Mouse (Mus musculus) liver, embryonic 15.5 days (tissue): Measurements from ENCODE around the gene Kbtbd4. TPM values are rescaled to one million over a fixed set of nuclear protein-coding genes. Genes with fewer than 3 reads are reported as not detected.

Experiments used
- ATAC-seq: fragments of 200-750 bp; cut with Nextera tagmentation; 2 replicates; pipeline ENCODE4 v1.8.0; 2017; ENCODE audit warnings: moderate number of reproducible peaks, mild to moderate bottlenecking, moderate library complexity; ENCODE audit not compliant: insufficient read depth
- H3K27ac ChIP-seq: fragments of 300-500 bp; sonication (generic); replicated peaks from 2 replicates; pipeline ENCODE4 v1.5.1; 2015; ENCODE audit warnings: mild to moderate bottlenecking, inconsistent platforms
- H3K27me3 ChIP-seq: fragments of 300-500 bp; sonication (generic); 2 replicates; pipeline ENCODE4 v1.6.1; 2015; ENCODE audit warnings: mild to moderate bottlenecking, inconsistent platforms
- H3K36me3 ChIP-seq: fragments of 300-500 bp; sonication (generic); replicated peaks from 2 replicates; pipeline ENCODE4 v1.6.1; 2015; ENCODE audit warnings: moderate library complexity, mild to moderate bottlenecking, inconsistent platforms
- H3K4me1 ChIP-seq: fragments of 300-500 bp; sonication (generic); replicated peaks from 2 replicates; pipeline ENCODE4 v1.6.1; 2015; ENCODE audit warnings: inconsistent platforms
- H3K4me2 ChIP-seq: fragments of 300-500 bp; sonication (generic); 2 replicates; pipeline ENCODE4 v1.6.1; 2015; ENCODE audit warnings: moderate library complexity, mild to moderate bottlenecking, inconsistent platforms
- H3K4me3 ChIP-seq: fragments of 300-500 bp; sonication (generic); replicated peaks from 2 replicates; pipeline ENCODE4 v1.5.1; 2015; ENCODE audit warnings: mild to moderate bottlenecking, inconsistent platforms
- H3K9ac ChIP-seq: fragments of 300-500 bp; sonication (generic); 2 replicates; pipeline ENCODE4 v1.6.1; 2015; ENCODE audit warnings: moderate library complexity, mild to moderate bottlenecking, inconsistent platforms
- H3K9me3 ChIP-seq: fragments of 300-500 bp; sonication (generic); replicated peaks from 2 replicates; pipeline ENCODE4 v1.6.1; 2016; ENCODE audit warnings: inconsistent platforms
- WGBS: fragments of 180-500 bp; shearing (Covaris S2); methylation state at CpG from one replicate; pipeline ENCODE4 v1.1.7; 2015; ENCODE audit warnings: mixed read lengths; ENCODE audit not compliant: insufficient replicate concordance; 5-methylcytosine and 5-hydroxymethylcytosine counted together
- polyA plus RNA-seq: library from polyadenylated mRNA; unstranded; fragments of >200 nt; fragmentation: Nextera tagmentation; extraction: Ambion mirVana; gene quantifications from 2 replicates; pipeline ENCODE4 v1.2.1, GENCODE M21; 2015

Kbtbd4 gene
- polyA plus RNA-seq, 1 experiment from 2014 or later = 16.1 TPM

DNA sequence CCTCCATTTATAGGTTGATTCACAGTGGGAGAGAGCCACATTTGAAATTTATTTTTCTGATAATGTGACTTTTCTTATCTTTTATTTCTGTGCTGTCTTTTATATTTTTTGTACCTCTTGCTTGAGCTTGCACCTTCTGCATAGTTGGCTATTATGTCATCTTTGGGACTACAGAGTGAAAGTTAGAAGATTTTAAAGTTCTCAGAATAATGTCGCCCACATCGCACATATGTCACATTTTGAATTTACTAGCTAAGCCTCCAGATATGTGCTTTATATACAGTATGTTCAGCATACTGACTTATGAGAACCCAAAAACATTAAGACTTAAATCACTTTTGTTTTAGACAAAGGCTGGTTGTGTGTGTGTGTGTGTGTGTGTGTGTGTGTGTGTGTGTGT lies 55.5 kb downstream of the Kbtbd4 start:
- ATAC-seq = no peak
- 86% methylated on average over 2 of the region's 2 CpGs for WGBS
- H3K4me1 ChIP-seq = peaks cover 27% of the 10 kb centered on the region

More for the DNA sequence above, 55.5 kb downstream of the Kbtbd4 start:
- Histone ChIP-seq H3K9ac (no peak overlapping the region), H3K27ac (no peak overlapping the region), H3K4me3 (no peak overlapping the region), H3K9me3 (no peaks in the 10 kb centered on the region), H3K27me3 (no peaks in the 10 kb centered on the region), H3K36me3 (peaks cover 12% of the 10 kb centered on the region), H3K4me2 (no peak overlapping the region)

Other genes starting within 250 kb of the Kbtbd4 start
- gene Nup160, start 227.5 kb upstream of the Kbtbd4 start, polyA plus RNA-seq = 30.4 and 31.6 TPM in 2 replicates
- gene Fnbp4, start 159.4 kb upstream of the Kbtbd4 start, polyA plus RNA-seq = 27.3 and 28.0 TPM in 2 replicates
- gene Agbl2, start 122.0 kb upstream of the Kbtbd4 start, polyA plus RNA-seq = 0.03 TPM in 1 of 2 replicates, not detected in the other
- gene Mtch2, start 57.6 kb upstream of the Kbtbd4 start, polyA plus RNA-seq = 114 and 116 TPM in 2 replicates
- 1.9 and 2.0 TPM in 2 replicates for gene C1qtnf4, start 18.9 kb upstream of the Kbtbd4 start, polyA plus RNA-seq
- gene Ndufs3, start 87 bp downstream of the Kbtbd4 start, polyA plus RNA-seq = 134 and 136 TPM in 2 replicates
- 50.0 and 53.8 TPM in 2 replicates for gene Celf1, start 35.6 kb downstream of the Kbtbd4 start, polyA plus RNA-seq
- gene Rapsn, start 130.9 kb downstream of the Kbtbd4 start, polyA plus RNA-seq = 1.1 TPM in 2 replicates
- gene Psmc3, start 149.3 kb downstream of the Kbtbd4 start, polyA plus RNA-seq = 138 and 146 TPM in 2 replicates
- gene Slc39a13, start 165.7 kb downstream of the Kbtbd4 start, polyA plus RNA-seq = 10.9 and 13.6 TPM in 2 replicates
- 25.9 and 26.9 TPM in 2 replicates for gene Spi1, start 177.7 kb downstream of the Kbtbd4 start, polyA plus RNA-seq
- gene Mybpc3, start 213.4 kb downstream of the Kbtbd4 start, polyA plus RNA-seq = 0.15 and 0.17 TPM in 2 replicates